Mouse (Mus musculus) testis, adult 2 months (tissue): ENCODE data around the gene Pcbp4.

Experiments used
- CTCF ChIP-seq: fragments of 200-500 bp; IDR thresholded peaks from 2 replicates; pipeline ENCODE4 v1.5.1; 2012; ENCODE audit warnings: low read depth, mild to moderate bottlenecking, inconsistent platforms, low read length, moderate library complexity; ENCODE audit not compliant: control insufficient read depth, insufficient read depth, insufficient replicate concordance
- POLR2A ChIP-seq: fragments of 200-500 bp; IDR thresholded peaks from 2 replicates; pipeline ENCODE4 v1.6.1; 2012; ENCODE audit warnings: low read depth, mild to moderate bottlenecking, inconsistent platforms, low read length, moderate library complexity; ENCODE audit not compliant: control insufficient read depth

GRCm38 (mm10) chr9:106499667-106500066, 46.6 kb downstream of the Pcbp4 start, which contains the start of gene Iqcf1:
- TF ChIP-seq CTCF (no peak), POLR2A (peak; percentile 37; the same call in 1 of the 2 replicates)
